Comparison of ENCODE assay signal across 15 mouse cellular contexts in genomic region chr7:64513621-64514020, GRCm38 (mm10). TPM values are rescaled to one million over a fixed set of nuclear protein-coding genes. Genes with fewer than 3 reads are reported as not detected.
"Had no signal": no experiment of that assay in that cellular context is flagged by ENCODE, and none has a peak within 500 bp of the region (broad histone marks: within the 10 kb centered on the region; RNA-seq: fewer than 3 reads in every experiment).

No protein-coding gene starts in this region.

- DNase-seq: kidney, adult 18-20 months; kidney, postnatal 10 days; kidney, postnatal 4 days; left cerebral cortex, postnatal 4 days; liver, embryonic 13.5 days; lung, adult 18-20 months; midbrain, embryonic 14.5 days; right cerebral cortex, adult 18-20 months; right cerebral cortex, postnatal 25 days; thymus, postnatal 14 days had no signal

- H3K36me3 ChIP-seq: limb, embryonic 13.5 days; liver, embryonic 13.5 days; neural tube, embryonic 15.5 days had no signal

- H3K27me3 ChIP-seq: limb, embryonic 13.5 days; liver, embryonic 13.5 days; neural tube, embryonic 15.5 days had no signal

- H3K27ac ChIP-seq: limb, embryonic 13.5 days; liver, embryonic 13.5 days; neural tube, embryonic 15.5 days; stomach, postnatal 0 days had no signal

- H3K9ac ChIP-seq: limb, embryonic 13.5 days; liver, embryonic 13.5 days; neural tube, embryonic 15.5 days had no signal

- H3K4me1 ChIP-seq: limb, embryonic 13.5 days; liver, embryonic 13.5 days had no signal

- H3K4me3 ChIP-seq: limb, embryonic 13.5 days; liver, embryonic 13.5 days; myocyte; neural tube, embryonic 15.5 days had no signal

RNA-seq across cellular contexts. Expression of gene Apba2, which starts 12.1 kb away (rescaled TPM):
- total RNA-seq: megakaryocyte-erythroid progenitor cell, adult 5-6 weeks had no signal
- polyA plus RNA-seq: myocyte had no signal
